Mouse (Mus musculus): ENCODE measurements around the gene Ephb2.
A peak's percentile ranks its signal among the peaks of the same experiment; 100 is the strongest.

The Ephb2 gene

DNA sequence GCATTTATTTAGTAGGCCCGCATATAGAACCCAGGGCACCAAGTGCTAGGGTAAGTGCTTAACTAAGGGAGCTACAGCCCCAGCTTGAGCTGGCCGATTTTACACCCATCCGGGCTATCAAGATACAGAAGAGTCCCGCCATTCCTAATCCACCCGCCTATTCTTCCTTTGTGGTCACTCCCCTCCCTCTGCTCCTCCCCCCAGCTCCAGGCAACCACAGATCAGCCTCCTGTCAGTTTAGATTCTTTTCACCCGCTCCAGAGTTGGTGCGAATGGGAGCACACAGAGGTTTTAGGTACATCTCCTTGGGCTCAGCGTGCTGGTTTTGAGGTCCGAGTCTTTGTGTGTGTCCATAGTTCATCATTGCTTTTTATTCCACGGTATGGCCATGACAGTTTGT is 196.9 kb downstream of the Ephb2 start:
- no peak for DNase-seq

DNA sequence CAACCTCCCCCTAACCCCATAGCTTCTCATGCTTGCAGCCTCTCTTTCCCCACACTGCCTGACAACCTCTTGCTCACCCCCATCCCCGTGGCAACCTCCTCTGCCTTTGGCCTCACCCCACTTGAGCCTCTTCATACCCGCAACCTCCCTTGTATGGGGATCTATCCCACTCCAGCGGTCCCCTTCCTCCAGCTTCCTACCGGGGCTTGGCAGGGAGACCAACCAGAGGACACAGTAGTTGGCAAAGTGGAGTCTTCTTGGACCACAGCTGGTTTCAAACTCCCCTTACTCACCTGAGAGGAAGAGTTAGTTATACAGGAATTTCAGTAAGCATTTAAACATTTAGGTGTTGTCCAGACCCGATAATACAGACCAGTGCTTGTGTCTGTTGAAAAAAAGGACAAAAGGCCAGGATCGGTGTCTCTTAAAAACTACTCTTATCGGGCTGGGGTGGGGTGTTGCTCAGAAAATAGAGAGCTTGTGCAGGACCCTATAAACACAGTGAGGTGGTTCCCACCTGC is 197.5 kb downstream of the Ephb2 start:
- no peak for DNase-seq

DNA sequence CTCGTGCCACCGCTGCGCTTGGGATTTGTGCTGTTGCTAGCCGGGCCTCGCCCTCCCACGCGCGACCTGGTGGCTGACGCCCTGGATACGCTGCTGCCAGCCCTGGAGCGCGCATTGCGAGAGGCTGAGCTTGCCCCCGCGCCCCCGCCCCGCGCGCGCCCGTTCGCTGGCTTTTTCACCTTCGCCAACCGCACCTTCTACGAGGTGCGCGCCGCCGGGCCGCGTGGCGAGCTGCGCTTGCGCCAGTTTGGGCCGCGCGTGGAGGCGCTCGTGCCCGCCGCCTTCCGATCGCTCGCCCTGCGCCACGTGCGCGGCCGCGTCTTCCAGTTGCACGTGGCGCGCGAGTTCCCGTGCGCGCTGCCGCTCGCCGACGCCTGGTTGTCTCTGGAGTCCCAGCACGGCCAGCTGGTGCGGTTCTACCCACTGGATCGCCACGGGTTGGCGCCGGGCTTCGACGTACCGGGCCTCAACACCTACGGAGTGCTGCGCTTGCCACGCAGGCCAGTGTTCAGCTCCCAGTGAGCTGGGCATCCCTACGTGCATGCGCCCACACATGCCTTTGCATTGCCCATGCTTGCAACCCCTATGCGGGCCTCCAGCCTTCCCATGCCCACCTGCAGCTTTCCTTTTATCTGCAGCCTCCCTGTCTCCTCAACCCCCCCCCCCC is 198.1 kb downstream of the Ephb2 start:
- DNase-seq = no peak

DNA sequence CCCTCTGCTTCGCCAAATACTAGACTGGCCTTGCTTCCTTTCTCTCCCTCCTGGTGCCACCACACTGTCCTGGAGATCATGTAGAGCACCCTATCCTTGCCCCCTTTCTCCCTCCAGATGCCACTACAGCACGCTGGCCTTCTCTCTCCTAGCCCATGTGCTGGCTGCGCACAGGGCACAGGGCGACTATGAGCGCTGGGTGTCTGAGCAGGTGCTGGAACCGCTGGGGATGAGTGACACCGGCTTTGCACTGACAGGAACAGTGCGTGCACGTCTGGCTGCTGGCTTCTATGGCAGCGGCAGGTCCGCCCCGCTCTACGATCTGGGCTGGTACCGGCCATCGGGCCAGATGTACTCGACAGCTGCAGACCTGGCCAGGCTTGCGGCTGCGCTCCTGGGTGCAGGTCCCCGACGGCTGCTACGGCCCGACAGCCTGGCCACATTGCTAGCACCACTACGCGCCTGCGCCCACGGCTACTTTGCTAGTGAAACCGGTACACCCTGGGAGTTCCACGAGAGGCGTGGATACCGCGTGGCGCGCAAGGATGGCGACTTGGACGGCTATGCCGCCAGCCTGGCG is 198.7 kb downstream of the Ephb2 start:
- DNase-seq = no peak

DNA sequence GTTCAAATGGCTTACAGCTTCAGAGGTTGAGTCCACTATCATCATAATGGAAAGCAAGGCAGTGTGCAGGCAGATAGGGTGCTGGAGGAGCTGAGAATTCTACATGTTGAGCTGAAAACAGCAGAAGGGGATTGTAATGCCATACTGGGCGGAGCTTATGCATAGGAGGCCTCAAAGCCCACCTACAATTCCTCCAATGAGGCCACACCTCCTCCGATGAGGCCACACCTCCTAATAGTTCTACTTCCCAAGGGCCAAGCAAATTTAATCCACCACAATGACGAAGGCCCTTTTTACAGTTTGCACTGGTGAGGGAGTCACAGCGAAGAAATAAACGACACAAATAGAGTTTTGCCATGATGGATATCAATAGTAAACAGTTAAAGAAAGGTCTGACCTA is 199.3 kb downstream of the Ephb2 start:
- DNase-seq = no peak

GRCm38 (mm10) chr4:136635995-136636394 is 199.8 kb downstream of the Ephb2 start:
- no peak for DNase-seq

DNA sequence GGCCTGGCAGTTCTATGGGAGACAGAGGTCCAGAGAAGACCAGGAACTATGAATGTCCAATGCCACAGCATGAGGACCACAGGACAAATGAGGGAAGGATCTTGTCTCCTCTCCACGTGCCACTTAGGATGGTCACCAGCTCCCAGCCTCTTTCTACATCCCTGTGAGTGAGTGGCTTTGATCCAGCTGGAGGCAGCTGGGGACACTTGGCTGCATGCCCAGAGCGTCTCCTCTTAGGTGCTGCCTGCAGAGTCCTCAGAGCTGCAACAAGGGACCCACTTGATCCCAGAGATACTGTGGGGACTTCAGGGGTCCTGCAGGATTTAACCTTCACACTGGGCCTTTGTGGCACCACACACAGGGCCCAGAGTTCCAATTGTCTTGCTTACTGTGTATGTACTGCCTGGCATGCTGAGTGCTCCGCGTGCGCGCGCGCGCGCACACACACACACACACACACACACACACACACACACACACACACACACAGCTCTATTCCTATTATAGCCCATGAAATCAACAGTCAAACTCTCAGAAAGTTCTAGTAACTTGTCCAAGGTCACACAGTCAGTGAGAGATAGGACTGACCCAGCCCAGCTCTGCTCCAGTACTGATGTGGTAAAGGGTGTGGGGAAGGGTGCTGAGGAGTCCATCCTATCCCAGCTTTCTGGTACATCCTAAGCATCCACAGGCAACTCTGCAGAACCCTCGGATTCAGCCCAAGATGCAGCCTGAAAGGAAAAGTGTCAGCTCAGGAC is 204.4 kb downstream of the Ephb2 start:
- DNase-seq = no peak

DNA sequence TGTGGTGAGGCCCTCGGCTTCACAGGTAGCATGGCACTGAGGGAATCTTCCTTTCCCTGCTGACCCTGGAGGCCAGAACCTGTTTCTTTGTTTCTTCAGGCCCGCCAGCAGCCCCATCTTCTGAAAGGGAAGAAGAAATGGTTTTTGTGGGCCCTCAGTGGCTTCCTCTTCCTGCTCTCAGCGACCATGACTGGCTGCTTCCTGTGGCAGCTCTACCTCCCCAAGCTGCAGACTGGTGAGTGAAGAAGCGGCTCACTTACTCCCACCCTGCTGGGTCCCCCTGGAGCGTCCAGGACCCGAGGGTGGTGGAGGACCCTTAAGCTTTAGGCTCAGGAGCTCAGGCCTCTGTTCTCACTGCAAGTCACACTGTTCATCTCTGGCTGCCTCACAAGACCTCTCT is 209.2 kb downstream of the Ephb2 start:
- no peak for DNase-seq

DNA sequence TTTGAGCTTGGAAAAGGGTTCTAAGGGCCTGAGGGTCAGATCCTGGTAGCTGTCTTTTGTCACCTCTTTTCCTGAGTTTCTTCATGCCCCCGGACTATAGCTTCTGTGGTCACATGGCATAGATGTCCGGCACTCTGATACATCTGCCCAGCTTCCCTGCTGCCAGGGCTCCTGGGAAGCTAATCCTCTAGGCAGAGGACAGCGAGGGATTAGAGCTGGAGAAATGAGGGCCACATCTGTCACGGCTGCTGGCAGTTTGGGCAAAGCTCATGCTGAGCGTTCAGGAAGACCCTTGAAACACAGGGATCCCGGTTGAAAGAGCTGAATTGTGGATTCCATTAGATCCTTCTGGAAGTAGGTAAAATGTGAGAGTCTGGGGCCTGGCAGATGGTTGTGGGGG is 213.4 kb downstream of the Ephb2 start, which contains the start of gene Lactbl1:
Gene Lactbl1 (plus strand): TSS at position 234 of the 400 bp plus-strand sequence.
- DNase-seq = no peak

DNA sequence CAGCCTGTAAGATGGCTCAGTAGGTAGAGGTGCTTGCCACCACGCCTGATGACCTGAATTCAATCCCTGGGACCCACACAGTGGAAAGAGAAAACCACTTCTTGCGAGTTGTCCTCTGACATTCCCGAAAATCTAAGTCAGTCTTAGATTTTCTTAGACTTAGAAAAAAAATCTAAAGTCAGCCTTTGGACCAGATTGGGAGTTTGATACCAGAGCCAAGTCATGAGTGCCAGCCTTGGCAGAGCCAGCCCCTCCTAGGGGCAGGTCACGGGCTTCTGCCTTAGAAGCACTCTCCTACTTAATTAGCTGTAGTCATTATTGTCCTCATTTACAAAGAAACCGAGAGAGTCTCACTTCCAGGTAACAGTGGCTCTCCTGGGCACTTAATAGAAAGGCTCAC is 213.8 kb downstream of the Ephb2 start:
- no peak for DNase-seq

GRCm38 (mm10) chr4:136621336-136621735 is 214.5 kb downstream of the Ephb2 start:
- DNase-seq = peak; percentile 79

DNA sequence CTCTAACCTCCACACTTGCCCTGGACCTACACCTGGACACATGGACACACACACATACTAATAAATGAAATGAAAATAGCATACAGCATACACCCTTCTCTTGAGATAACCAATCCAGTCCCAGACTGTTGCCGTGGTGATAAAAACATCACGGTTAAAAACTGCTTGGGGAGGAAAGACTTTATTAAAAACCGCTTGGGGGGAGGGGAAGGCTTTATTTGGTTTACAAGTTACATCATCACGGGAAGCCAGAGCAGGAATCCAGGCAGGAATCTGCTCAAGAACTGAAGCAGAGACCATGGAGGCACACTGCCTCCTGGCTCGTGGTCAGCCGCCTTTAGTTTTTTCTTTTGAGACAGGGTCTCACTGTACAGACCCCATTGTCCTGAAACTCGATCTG is 222.1 kb downstream of the Ephb2 start:
- peak; percentile 15 for DNase-seq

GRCm38 (mm10) chr4:136610387-136610856 is 225.4 kb downstream of the Ephb2 start, which contains the start of gene Tex46:
Gene Tex46, plus strand, starts transcription at chr4:136610437.
- DNase-seq = peak; percentile 65

DNA sequence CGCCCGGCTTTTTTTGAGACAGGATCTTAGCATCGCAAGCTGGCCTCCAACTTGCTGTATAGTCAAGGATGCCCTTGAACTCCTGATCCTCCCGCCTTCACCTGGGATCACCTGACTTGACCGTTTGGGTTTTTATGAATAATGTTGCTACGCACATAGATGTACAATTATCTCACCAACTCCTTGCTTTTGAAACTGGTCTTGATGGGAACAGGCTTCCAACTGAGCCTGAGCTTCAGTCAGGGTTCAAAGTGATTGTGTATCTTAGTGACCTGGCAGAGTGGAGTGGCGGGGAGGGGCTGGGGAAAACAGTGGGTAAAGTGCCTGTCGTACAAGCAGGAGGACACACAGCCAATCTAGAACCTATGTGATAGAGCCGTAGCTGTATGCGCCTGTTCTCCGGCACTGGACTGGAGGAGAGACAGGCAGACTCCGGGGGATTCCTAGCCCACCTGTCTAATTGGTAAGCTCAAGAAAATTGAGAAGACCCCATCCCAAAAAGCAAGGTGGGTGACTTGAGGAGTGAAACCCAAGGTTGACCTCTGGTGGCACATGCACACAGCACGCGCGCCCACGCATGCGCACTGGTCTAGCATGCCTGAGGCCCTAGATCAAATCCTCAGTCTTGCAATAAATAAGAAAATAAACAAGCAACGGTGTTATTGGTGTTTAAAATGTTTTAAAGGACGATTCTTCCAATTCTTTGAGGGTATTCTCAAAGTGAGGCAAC is 229.9 kb downstream of the Ephb2 start:
- DNase-seq = no peak

DNA sequence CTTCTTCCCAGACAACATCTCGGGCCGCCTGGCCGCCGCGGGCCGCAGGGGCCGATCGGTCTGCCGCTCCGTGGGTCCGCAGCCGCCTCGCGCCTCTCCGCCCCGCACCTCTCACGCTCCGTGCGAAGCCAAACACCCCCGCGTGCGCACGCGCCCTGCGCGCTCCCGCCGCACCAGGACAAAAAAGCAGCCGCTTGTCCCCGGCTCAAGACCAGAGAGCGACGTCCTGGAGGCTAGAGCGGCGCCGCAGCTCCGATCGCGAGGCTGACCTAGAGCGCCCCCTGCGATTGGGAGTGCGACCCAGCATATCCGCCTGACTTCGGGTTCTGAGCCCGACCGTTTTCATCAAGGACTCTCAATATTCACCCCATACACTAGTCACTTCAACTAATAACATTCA is 233.2 kb downstream of the Ephb2 start, which contains the start of gene Kdm1a:
Gene Kdm1a (minus strand): TSS at position 156 of the 400 bp plus-strand sequence.
- DNase-seq = peak; percentile 96

DNA sequence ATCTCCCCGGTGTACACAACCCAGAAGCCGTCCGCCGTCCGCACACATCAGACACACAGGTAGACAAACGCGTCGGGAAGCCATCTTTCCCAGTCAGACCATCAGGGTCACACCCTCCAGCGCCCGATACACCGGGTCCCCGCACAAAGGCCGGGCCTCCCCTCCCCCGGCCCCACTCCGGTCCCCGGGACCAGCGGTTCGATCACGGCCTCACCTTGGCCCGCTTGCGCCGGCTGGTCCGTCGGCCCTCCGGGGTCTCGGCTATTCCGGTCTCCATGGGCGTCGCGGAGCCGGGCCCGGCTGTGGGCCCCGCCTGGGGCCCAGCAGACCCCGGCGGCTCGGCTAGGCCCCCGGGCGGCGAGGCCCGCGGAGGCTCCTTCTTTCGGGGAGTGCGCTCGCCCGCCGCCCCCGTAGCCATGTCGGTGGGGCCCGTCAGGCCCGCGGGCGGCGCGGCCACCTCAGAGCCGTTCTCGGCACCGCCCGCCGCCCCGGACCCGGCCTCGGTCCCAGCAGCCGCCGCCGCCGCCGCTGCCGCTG is 233.7 kb downstream of the Ephb2 start:
- DNase-seq = peak; percentile 48

DNA sequence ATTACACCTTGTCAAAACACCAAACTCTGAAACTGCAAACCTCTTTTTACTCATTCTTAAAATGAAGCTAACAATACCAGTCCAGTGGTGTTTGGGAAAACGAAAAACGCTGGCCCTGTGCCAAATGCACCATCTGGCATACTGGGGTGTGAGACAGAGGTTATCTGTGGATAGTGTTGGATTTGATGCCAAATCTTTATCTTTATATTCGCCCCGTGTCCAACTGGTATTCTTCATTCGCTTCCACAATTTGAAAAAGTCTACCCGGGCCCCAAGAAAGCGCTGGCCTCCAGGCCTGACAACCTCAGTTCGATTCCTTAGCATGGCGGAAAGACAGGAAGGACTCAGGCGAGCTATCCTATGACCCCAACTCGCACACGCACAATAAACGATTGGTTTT is 234.3 kb downstream of the Ephb2 start:
- peak; percentile 53 for DNase-seq

DNA sequence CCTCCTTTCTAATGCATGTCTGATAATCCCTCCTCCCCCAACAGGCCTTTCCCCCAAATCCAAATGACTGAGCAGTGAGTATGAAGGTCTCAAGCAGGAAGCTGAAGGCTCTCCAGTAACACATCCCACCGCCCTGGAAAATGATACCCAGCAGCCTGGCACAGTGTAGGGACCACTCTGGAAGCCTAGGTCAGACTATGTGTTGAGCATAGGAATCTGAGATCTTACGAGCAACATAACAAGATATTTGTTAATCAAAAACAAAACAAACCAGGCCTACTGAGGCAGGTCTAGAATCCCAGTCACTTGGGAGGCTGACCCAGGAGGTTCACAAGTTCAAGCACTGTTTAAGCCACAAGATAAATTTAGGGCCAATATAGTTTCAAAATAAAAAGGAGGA is 235.3 kb downstream of the Ephb2 start:
- DNase-seq = no peak

GRCm38 (mm10) chr4:136599869-136600268 is 235.9 kb downstream of the Ephb2 start:
- no peak for DNase-seq

- no peak for DNase-seq
Measured at GRCm38 (mm10) chr4:136598268-136598876, 237.4 kb downstream of the Ephb2 start.

All from lung, postnatal 36 days (tissue).